Mouse (Mus musculus) brain, embryonic 18.5 days (tissue): ENCODE measurements at regions not wholly inside any gene's neighbourhood (a gene's known extent, or its start where the extent isn't known, plus 50 kb on each side); places are given as distances from the start of the nearest gene placed in this dataset.

Source experiments
- DNase-seq: peaks from one replicate; pipeline ENCODE4 v3.0.0-alpha.2; 2012; ENCODE audit warnings: low read depth, low spot score

DNA sequence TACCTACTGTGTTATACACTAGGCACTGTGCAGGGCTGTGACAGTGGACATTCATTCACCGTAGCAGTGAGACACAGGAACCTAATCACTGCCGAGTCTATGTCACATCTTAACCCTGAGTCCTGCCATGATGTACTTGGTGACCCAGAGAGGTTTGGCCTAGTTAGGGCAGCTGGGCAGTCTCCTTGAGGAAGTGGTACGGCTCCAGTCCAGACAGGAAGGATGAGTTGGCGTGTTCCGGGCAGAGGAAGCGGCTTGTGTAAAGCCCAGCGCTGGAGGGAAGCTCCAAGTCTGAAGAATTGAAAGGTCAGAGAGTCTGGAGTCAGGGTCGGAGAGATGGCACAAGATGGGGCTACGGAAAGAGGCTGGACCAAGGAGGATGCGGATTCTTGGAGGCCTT, 99.4 kb upstream of the Smim15 start:
- DNase-seq = no peak

DNA sequence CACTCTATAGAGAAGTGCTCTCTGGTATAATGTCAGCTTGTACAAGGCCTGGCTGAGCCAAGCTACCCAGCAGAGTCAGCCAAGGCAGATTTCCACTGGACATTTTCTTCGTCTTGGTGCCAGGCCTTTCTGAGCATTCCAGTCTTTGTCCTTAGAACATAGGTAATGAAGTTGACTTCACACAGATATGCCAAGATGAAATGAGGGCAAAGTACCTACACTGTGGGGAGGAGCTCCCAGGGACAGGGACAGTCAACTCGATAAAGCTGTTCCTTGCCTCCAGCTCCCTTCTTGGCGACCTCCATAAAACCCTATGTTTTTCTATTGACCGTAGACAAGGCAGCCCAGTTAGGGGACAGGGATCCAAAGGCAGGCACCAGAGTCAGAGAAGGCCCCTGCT, 101.3 kb upstream of the Smim15 start:
- DNase-seq = no peak

DNA sequence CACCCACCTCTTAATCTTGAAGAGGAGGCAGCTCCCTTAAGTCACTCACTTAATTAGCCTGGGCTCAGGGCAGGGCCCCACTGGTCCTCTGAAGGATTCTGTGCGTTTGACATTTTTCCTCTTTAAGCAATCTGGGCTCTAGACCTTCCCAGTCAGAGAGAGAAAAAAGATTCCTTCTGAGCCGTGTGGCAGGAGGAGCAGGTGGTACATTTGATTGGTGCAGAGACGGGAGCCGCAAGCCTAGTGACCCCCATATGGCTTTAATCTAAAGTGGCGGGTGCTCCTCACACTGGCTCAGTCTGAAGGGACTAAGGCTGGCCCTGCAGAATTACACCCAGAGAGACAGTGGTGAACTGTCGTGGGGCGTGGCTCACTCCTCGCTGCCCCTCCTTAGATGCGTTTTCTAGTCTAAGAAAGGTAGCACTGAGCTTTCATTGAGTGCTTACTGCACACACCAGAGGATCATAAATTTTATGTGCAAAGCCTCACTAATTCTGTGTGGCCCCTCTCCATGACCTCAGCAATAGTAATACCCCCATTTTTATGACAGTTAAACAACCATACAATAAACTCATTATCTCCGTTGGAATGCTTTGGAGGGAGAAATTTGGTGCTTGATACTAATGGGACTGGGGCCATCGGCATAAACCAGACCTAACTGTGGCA, 101.8 kb upstream of the Smim15 start:
- no peak for DNase-seq

DNA sequence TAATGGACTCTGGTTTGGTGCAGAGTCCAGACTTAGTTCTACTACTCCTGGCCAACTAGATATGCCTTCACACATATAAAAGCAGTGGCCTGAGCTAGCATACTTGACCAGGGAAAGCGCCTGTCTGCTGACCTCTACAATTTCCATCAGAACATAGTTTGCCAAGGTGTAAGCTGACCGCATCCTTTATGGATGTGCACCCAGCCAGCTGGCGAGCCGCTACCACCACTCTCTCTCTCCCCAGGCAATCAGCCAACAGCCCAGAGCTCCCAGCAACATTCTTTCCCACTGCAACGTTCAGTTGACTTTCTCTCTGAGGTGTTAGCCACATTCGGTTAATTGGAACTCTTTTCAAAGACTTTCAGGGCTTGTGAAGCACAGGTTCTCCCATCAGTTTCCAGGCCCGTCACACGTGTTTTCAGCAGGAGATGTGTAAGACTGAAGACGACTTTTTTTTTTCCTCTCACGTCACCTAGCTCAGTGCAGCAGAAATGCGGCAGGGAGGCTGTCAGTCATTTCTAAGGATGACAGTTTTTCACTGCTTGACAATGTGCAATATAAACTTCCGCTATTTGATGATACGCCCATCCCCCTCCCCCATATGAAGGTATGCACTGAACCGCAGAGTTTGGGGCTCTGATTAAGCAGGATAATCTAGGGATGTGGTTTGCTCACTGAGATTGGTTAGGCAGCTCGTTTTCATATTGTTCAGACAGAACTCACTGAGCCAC, 104.2 kb upstream of the Smim15 start:
- no peak for DNase-seq

- DNase-seq = no peak
These were observed 108.6 kb upstream of the Smim15 start for GRCm38 (mm10) chr13:107935611-107936010.

DNA sequence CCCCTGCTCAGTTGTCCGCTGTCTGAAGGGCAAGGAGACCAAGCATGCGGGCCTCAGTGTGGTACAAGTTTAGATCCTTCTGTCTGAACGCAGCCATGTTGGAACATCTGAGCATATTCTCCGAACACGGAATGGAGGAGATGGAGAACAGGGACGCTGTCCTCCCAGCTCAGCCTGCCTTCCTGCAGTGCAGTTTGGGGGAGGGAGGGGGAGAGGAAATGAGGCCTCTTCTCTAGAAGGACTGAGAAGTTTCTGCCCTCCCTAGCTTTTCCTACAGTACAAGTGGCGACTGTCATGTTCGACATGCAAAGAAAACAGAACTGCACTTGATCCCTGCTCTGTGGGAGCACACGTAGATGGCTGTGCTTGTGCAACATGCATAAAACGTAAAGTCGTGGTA, 109.6 kb upstream of the Smim15 start:
- no peak for DNase-seq

- DNase-seq = no peak
These were observed 110.4 kb upstream of the Smim15 start for GRCm38 (mm10) chr13:107933598-107934571.

- no peak for DNase-seq
These were observed 111.7 kb upstream of the Smim15 start for GRCm38 (mm10) chr13:107932423-107933032.

GRCm38 (mm10) chr13:107931216-107931615, 113.0 kb upstream of the Smim15 start:
- no peak for DNase-seq

- no peak for DNase-seq
These were observed 116.6 kb upstream of the Smim15 start for GRCm38 (mm10) chr13:107927499-107928215.

- no peak for DNase-seq
These were observed 118.8 kb upstream of the Smim15 start for GRCm38 (mm10) chr13:107925470-107925869.

- peak; percentile 51 for DNase-seq
These were observed 120.8 kb upstream of the Smim15 start for GRCm38 (mm10) chr13:107923129-107924114.

- DNase-seq = no peak
These were observed 124.8 kb upstream of the Smim15 start for GRCm38 (mm10) chr13:107919403-107919802.

DNA sequence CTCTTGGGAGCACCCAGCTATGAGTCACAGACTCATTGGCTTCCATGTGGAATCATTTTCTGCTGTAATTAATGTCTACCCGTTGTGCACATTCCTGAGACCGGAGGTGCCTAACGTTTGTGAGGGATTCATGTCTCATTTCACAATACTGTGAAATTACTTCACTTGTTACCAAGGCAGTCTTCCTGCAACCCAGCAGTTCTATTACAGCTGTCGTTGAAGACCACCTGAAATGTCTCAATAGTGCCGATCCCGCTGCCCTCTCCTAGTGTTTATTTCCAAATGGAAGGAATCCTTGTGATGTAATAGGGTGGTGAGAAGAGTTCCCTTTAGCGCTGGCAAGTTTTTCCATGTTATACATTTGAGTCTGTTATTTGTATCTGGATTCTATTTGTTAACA, 125.8 kb upstream of the Smim15 start:
- no peak for DNase-seq

GRCm38 (mm10) chr13:107918065-107918464, 126.2 kb upstream of the Smim15 start:
- DNase-seq = no peak

DNA sequence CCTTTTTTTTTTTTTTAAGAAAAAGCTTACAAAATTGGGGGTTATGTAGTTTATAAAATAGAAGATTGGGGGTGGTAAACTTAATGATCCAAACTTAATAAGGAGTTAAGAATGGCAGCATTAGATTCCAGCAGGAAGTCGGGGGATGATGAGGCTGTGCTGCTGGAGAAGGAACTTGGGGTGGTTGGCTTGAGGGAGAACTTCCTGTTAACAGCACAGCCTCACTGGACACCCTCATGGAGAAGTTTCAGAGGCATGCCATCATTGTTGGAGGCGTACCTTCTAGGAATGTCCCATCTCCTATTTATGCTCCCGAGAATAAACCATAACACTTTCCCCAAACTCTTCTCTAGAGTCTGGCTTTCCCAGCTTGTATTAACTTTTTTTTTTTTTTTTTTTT, 126.7 kb upstream of the Smim15 start:
- no peak for DNase-seq

GRCm38 (mm10) chr13:107910125-107910524, 134.1 kb upstream of the Smim15 start:
- no peak for DNase-seq

DNA sequence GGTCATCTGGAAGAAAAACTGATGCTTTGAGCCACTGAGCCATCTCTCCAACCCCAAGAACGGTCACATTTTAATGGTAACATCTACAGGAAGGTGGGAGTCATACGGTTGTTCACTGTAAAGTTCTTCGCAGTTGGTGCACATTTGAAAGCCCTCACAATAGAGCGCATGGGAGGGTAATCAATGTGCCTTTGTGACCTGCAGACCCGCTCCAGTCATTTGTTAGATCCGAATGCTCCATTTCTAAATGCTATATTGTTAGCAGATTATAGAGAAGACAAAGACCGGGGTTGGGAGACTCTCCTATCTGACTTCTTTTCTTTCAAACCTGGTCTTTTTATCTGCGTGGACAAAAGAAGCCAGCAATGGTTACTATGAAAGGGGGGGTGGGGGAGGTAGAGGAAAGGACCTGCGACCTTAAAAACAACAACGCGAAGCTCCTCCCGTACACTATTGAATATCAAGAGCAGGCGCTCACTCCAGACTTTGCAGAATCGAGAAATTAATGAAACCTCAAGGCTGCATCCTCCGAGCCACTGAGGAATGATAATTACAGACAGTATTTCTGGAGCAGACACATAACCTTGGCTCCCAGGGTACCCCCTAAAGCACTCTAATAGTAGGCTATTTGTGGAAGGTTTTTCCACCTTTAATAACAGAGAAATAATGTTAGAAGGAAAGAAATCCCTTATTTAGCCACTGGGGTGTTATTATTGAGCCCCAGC, 134.7 kb upstream of the Smim15 start:
- no peak for DNase-seq

GRCm38 (mm10) chr13:107907966-107908365, 136.3 kb upstream of the Smim15 start:
- DNase-seq = no peak
